Mouse (Mus musculus): ENCODE data around the gene Dlx6. TPM values are rescaled to one million over a fixed set of nuclear protein-coding genes. Genes with fewer than 3 reads are reported as not detected.

Dlx6 gene
- not detected in 2 replicates for polyA plus RNA-seq (2012; rRNA removed)

GRCm38 (mm10) chr6:6863160-6863870 lies at the start of gene Dlx6:
Dlx6 (plus strand) TSS chr6:6863334.
- Histone ChIP-seq H3K4me1 (ENCODE audit: control insufficient read depth, insufficient read depth, low read length) (peaks cover 2% of the 10 kb centered on the region), H3K27me3 (ENCODE audit: control insufficient read depth, insufficient read depth, low read length) (peaks cover 33% of the 10 kb centered on the region), H3K4me3 (replicated peaks; ENCODE audit: insufficient read depth, low read depth, low read length) (no peak within 1 kb of the TSS), H3K27ac (ENCODE audit: insufficient read depth, low read length) (no peak within 1 kb of the TSS)
- under 1% methylated on average over 50 of the region's 52 CpGs for WGBS
- no peak for TF ChIP-seq POLR2A (IDR thresholded peaks at IDR 0.05; ENCODE audit: borderline replicate concordance, insufficient read depth, low read length)
- TF ChIP-seq CTCF (IDR thresholded peaks at IDR 0.05; ENCODE audit: borderline replicate concordance, insufficient read depth, low read depth, low read length), result no peak
- peak in 1 of 2 experiments; percentile 35 for DNase-seq

- Histone ChIP-seq H3K4me3 (replicated peaks; ENCODE audit: insufficient read depth, low read depth, low read length) (no peak overlapping the region), H3K27ac (ENCODE audit: insufficient read depth, low read length) (no peak overlapping the region), H3K4me1 (ENCODE audit: control insufficient read depth, insufficient read depth, low read length) (no peaks in the 10 kb centered on the region), H3K27me3 (ENCODE audit: control insufficient read depth, insufficient read depth, low read length) (no peaks in the 10 kb centered on the region; the same call in 1 of the 2 replicates)
- TF ChIP-seq CTCF (IDR thresholded peaks at IDR 0.05; ENCODE audit: borderline replicate concordance, insufficient read depth, low read depth, low read length), result no peak
- TF ChIP-seq POLR2A (IDR thresholded peaks at IDR 0.05; ENCODE audit: borderline replicate concordance, insufficient read depth, low read length), result no peak
- WGBS, result 72% methylated on average over 6 of the region's 6 CpGs
- no peak for DNase-seq
These were observed 46.3 kb upstream of the Dlx6 start for GRCm38 (mm10) chr6:6816821-6817220.

DNA sequence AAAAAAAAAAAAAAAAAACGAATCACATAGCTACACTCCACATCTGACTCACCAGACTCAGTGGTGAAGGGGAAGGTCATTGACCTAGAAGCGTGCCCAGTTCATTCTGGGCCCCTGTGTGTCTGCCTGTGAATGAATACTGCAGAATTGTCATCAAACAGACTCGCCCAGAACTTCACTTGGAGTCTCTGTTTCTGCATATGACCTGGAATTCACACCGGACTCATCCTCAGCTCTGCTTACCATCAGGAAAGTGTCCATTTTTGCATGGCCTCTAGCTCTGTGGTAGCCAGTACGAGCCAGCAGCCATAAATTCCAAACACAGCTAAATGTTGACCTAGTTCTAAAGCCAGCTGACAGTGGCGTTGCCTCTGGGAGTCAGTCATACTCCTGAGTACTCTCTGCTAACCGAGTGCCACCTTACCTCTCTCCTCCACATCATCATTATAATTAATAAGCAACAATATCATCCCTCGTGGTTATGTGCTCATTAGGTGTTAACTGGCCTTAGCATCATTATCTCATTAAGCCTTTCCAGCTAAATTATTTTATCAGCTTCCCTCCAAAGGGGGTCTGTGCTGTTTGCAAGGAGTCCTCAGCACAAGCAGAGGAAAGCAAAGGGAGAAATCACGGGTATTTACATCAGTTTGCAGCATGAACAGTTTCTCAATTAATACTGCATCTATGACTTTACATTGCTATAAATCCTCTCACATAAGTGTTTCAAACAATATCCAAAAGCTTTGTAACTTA lies 44.9 kb upstream of the Dlx6 start:
- 60% methylated on average over 9 of the region's 9 CpGs for WGBS
- no peaks in the 10 kb centered on the region for H3K4me1 ChIP-seq (ENCODE audit: control insufficient read depth, insufficient read depth, low read length)
- no peaks in the 10 kb centered on the region; the same call in 1 of the 2 replicates for H3K27me3 ChIP-seq (ENCODE audit: control insufficient read depth, insufficient read depth, low read length)
- DNase-seq, result no peak
- TF ChIP-seq CTCF (IDR thresholded peaks at IDR 0.05; ENCODE audit: borderline replicate concordance, insufficient read depth, low read depth, low read length) (no peak), POLR2A (IDR thresholded peaks at IDR 0.05; ENCODE audit: borderline replicate concordance, insufficient read depth, low read length) (no peak)
- no peak overlapping the region for H3K4me3 ChIP-seq (replicated peaks; ENCODE audit: insufficient read depth, low read depth, low read length)
- no peak overlapping the region for H3K27ac ChIP-seq (ENCODE audit: insufficient read depth, low read length)

DNA sequence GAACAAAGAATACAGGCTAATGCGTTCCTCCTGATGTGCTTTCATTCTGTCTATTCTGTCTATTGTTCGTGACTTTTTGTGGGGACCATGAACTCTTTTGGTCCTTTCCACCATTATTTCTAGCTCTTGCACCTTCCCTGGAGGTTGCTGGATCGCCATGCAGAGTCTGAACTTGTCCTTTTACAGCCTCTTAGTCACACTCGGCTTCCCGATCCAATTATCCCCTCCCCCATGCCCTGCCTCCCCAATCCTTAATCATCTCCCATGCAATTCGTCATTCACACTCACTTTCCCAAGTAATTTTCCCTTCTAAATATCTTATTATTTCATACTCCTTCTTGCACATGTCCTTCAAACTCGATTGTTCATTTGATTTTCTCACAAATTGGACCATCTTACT lies 44.0 kb upstream of the Dlx6 start:
- Histone ChIP-seq H3K27ac (ENCODE audit: insufficient read depth, low read length) (no peak overlapping the region), H3K4me3 (replicated peaks; ENCODE audit: insufficient read depth, low read depth, low read length) (no peak overlapping the region), H3K4me1 (ENCODE audit: control insufficient read depth, insufficient read depth, low read length) (no peaks in the 10 kb centered on the region), H3K27me3 (ENCODE audit: control insufficient read depth, insufficient read depth, low read length) (no peaks in the 10 kb centered on the region; the same call in 1 of the 2 replicates)
- DNase-seq, result no peak
- 33% methylated on average over 7 of the region's 7 CpGs for WGBS
- TF ChIP-seq CTCF (IDR thresholded peaks at IDR 0.05; ENCODE audit: borderline replicate concordance, insufficient read depth, low read depth, low read length) (no peak), POLR2A (IDR thresholded peaks at IDR 0.05; ENCODE audit: borderline replicate concordance, insufficient read depth, low read length) (no peak)

GRCm38 (mm10) chr6:6825313-6825712 lies 37.8 kb upstream of the Dlx6 start:
- Histone ChIP-seq H3K4me3 (replicated peaks; ENCODE audit: insufficient read depth, low read depth, low read length) (no peak overlapping the region), H3K27me3 (ENCODE audit: control insufficient read depth, insufficient read depth, low read length) (no peaks in the 10 kb centered on the region), H3K27ac (ENCODE audit: insufficient read depth, low read length) (no peak overlapping the region), H3K4me1 (ENCODE audit: control insufficient read depth, insufficient read depth, low read length) (no peaks in the 10 kb centered on the region)
- no peak for TF ChIP-seq POLR2A (IDR thresholded peaks at IDR 0.05; ENCODE audit: borderline replicate concordance, insufficient read depth, low read length)
- no peak for TF ChIP-seq CTCF (IDR thresholded peaks at IDR 0.05; ENCODE audit: borderline replicate concordance, insufficient read depth, low read depth, low read length)
- no peak for DNase-seq

DNA sequence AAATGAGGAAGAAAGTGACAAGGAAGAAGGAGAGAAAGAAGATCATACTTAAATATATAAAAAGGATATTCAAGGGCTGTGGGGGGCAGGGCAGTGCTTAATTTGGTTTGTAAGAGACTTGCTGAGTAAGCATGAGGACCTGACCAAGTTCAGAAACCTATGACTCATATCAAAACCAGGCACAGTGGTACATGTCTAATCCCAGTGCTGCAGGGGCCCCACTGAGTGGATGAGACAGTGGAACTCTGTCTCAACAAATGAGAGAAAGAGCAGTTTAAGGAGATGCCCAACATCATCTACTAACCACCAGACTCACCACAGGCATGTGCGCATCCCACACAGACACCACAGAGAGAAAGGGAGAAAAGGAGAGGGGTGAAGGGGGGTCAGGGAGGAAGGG lies 36.3 kb upstream of the Dlx6 start:
- Histone ChIP-seq H3K4me3 (replicated peaks; ENCODE audit: insufficient read depth, low read depth, low read length) (no peak overlapping the region), H3K27me3 (ENCODE audit: control insufficient read depth, insufficient read depth, low read length) (no peaks in the 10 kb centered on the region), H3K27ac (ENCODE audit: insufficient read depth, low read length) (no peak overlapping the region), H3K4me1 (ENCODE audit: control insufficient read depth, insufficient read depth, low read length) (no peaks in the 10 kb centered on the region)
- no peak for TF ChIP-seq POLR2A (IDR thresholded peaks at IDR 0.05; ENCODE audit: borderline replicate concordance, insufficient read depth, low read length)
- TF ChIP-seq CTCF (IDR thresholded peaks at IDR 0.05; ENCODE audit: borderline replicate concordance, insufficient read depth, low read depth, low read length), result no peak
- WGBS, result 94% methylated on average over 1 of the region's 1 CpGs
- no peak for DNase-seq

GRCm38 (mm10) chr6:6830446-6830845 lies 32.7 kb upstream of the Dlx6 start:
- Histone ChIP-seq H3K4me3 (replicated peaks; ENCODE audit: insufficient read depth, low read depth, low read length) (no peak overlapping the region), H3K4me1 (ENCODE audit: control insufficient read depth, insufficient read depth, low read length) (no peaks in the 10 kb centered on the region), H3K27ac (ENCODE audit: insufficient read depth, low read length) (no peak overlapping the region), H3K27me3 (ENCODE audit: control insufficient read depth, insufficient read depth, low read length) (no peaks in the 10 kb centered on the region)
- no peak for DNase-seq
- 82% methylated on average over 7 of the region's 7 CpGs for WGBS
- TF ChIP-seq POLR2A (IDR thresholded peaks at IDR 0.05; ENCODE audit: borderline replicate concordance, insufficient read depth, low read length), result no peak
- TF ChIP-seq CTCF (IDR thresholded peaks at IDR 0.05; ENCODE audit: borderline replicate concordance, insufficient read depth, low read depth, low read length), result no peak

DNA sequence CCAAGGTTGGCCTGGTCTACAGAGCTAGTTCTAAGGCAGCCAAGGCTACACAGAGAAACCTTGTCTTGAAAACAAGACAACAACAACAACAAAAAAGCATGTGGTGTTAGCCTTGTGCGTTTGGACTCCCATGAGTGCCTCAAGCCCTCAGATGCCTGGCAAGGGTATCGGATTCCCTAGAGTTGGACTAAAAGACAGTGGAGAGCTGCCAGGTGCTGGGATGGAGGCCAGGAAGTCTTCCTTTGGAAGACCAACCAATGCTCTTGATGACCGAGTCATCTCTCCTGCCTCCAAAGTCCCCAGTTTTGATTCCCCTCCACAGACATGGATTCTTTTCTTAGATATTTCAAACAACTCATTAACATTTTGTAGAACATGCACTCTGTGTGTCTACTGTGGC lies 29.8 kb upstream of the Dlx6 start:
- no peaks in the 10 kb centered on the region for H3K4me1 ChIP-seq (ENCODE audit: control insufficient read depth, insufficient read depth, low read length)
- no peak overlapping the region for H3K4me3 ChIP-seq (replicated peaks; ENCODE audit: insufficient read depth, low read depth, low read length)
- no peaks in the 10 kb centered on the region for H3K27me3 ChIP-seq (ENCODE audit: control insufficient read depth, insufficient read depth, low read length)
- WGBS, result 6% methylated on average over 3 of the region's 3 CpGs
- H3K27ac ChIP-seq (ENCODE audit: insufficient read depth, low read length), result no peak overlapping the region
- DNase-seq, result no peak
- TF ChIP-seq POLR2A (IDR thresholded peaks at IDR 0.05; ENCODE audit: borderline replicate concordance, insufficient read depth, low read length) (no peak), CTCF (IDR thresholded peaks at IDR 0.05; ENCODE audit: borderline replicate concordance, insufficient read depth, low read depth, low read length) (no peak)

All from cerebellum, adult 2 months (tissue).